Mouse (Mus musculus) myocyte (in vitro differentiated cells): ENCODE measurements around the gene Ldah.

Source experiments
- CEBPB ChIP-seq: IDR thresholded peaks from 2 replicates; pipeline ENCODE4 v1.6.1; 2011; ENCODE audit warnings: mild to moderate bottlenecking, moderate library complexity; ENCODE audit not compliant: poor library complexity, insufficient read depth, severe bottlenecking
- MAX ChIP-seq: IDR thresholded peaks from one replicate; pipeline ENCODE4 v1.6.1; 2011; ENCODE audit warnings: low read depth, mild to moderate bottlenecking, control low read depth
- MYOG ChIP-seq, 3 experiments: IDR thresholded peaks; one replicate each; pipeline ENCODE4 v1.6.1; 2011; ENCODE audit warnings: control low read depth in 2 of 3, low read depth in 2 of 3, mild to moderate bottlenecking in 2 of 3; ENCODE audit not compliant: insufficient read length in 2 of 3, control insufficient read depth in 1 of 3, insufficient read depth in 1 of 3
- REST ChIP-seq: IDR thresholded peaks from one replicate; pipeline ENCODE4 v1.6.1; 2011; ENCODE audit warnings: mild to moderate bottlenecking, control low read depth, moderate library complexity; ENCODE audit not compliant: insufficient read depth, insufficient read length
- TCF12 ChIP-seq: IDR thresholded peaks from one replicate; pipeline ENCODE4 v1.6.1; 2011; ENCODE audit warnings: mild to moderate bottlenecking, control low read depth; ENCODE audit not compliant: poor library complexity, insufficient read depth, severe bottlenecking
- USF1 ChIP-seq: IDR thresholded peaks from one replicate; pipeline ENCODE4 v1.6.1; 2011; ENCODE audit warnings: low read depth, mild to moderate bottlenecking, control low read depth, moderate library complexity

GRCm38 (mm10) chr12:8205721-8206120 lies 2.2 kb upstream of the Ldah start:
- TF ChIP-seq CEBPB = no peak
- no peak for TF ChIP-seq MAX
- no peak for TF ChIP-seq USF1
- TF ChIP-seq REST = no peak
- no peak for TF ChIP-seq TCF12
- TF ChIP-seq MYOG (IDR thresholded peaks at IDR 0.05; ENCODE audit: control insufficient read depth in 1 of 3, insufficient read depth in 1 of 3, insufficient read length in 2 of 3, low read depth in 2 of 3) = no peak
